Mouse (Mus musculus): Measurements from ENCODE around the gene Gm9747.

DNA sequence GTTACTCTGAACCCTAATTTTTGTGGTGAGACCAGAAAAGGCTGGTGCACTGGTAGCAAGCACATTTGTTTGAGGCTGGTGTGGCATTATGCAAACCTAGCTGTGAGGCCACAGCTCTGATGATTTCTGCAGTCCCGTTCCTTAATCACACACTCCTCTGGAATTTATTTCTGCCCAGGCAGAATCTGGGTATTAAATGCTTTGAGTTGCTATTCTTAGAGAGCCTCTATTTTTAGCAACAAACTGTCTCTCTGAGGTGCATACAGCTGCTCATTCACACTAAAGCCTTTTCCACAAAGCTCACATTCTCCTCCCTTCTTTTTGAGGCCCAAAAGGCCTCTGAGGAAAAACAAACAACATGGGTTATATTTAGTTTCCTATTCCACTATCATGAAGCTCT lies 33.0 kb upstream of the Gm9747 start:
- TF ChIP-seq CTCF (IDR thresholded peaks at IDR 0.05; ENCODE audit: control insufficient read depth, insufficient read depth, insufficient replicate concordance, low read depth, low read length) (no peak), POLR2A (IDR thresholded peaks at IDR 0.05; ENCODE audit: control insufficient read depth, low read depth, low read length) (no peak)

Measured in testis, adult 2 months (tissue).